Mouse (Mus musculus) brain, embryonic 18.5 days (tissue): ENCODE data around the gene Cox7c.
"Not testable (repeated sequence)": the region's sequence is repeated elsewhere in the genome, so short reads cannot be mapped to it uniquely, and the experiment has no call there.

Source experiments
- DNase-seq: peaks from one replicate; pipeline ENCODE4 v3.0.0-alpha.2; 2012; ENCODE audit warnings: low read depth, low spot score

Cox7c gene

GRCm38 (mm10) chr13:86046254-86046951 is at the start of gene Cox7c:
Gene Cox7c, minus strand, starts transcription at chr13:86046904.
- DNase-seq = peak; percentile 89

GRCm38 (mm10) chr13:86068011-86068724 is 21.5 kb upstream of the Cox7c start:
- no peak for DNase-seq

- DNase-seq = no peak
Measured at GRCm38 (mm10) chr13:86067508-86067907, 20.8 kb upstream of the Cox7c start.

GRCm38 (mm10) chr13:86054091-86054490 is 7.4 kb upstream of the Cox7c start:
- DNase-seq = not testable (repeated sequence)

GRCm38 (mm10) chr13:86004907-86005675 is 41.6 kb downstream of the Cox7c start:
- no peak for DNase-seq
